14 mouse cellular contexts compared by ENCODE assay signal in genomic region chr11:113782006-113782405, GRCm38 (mm10). TPM values are rescaled to one million over a fixed set of nuclear protein-coding genes. Genes with fewer than 3 reads are reported as not detected.
DNase-seq lines count a peak whose midpoint lies in the region; ATAC-seq and TF ChIP-seq lines count a peak whose summit lies in the region.
"Had no signal": no experiment of that assay in that cellular context is flagged by ENCODE, and none has a peak within 500 bp of the region (broad histone marks: within the 10 kb centered on the region; RNA-seq: fewer than 3 reads in every experiment).

No protein-coding gene starts in this region.

- DNase-seq in layer of hippocampus, adult 11-12 months (ENCODE audit: low spot score) = peak; percentile 35
- DNase-seq in layer of hippocampus, adult 9-11 months = no peak
- DNase-seq in brain, adult 2 months (ENCODE audit: low read depth, low spot score) = peak; percentile 42
- no peak for DNase-seq in embryonic facial prominence, embryonic 14.5 days (ENCODE audit: low spot score)
- no peak for DNase-seq in kidney, postnatal 14 days
- DNase-seq in left cerebral cortex, adult 2 months (ENCODE audit: extremely low spot score in 1 of 2, low spot score in 2 of 2) = no peak
- DNase-seq in right cerebral cortex, postnatal 10 days (ENCODE audit: low spot score in 2 of 2) = no peak
- DNase-seq: heart, adult 11 months; heart, postnatal 36 days; layer of hippocampus, postnatal 36 days; right cerebral cortex, postnatal 25 days had no signal

- peak overlapping the region; percentile 58 for H3K27ac ChIP-seq in embryonic facial prominence, embryonic 14.5 days (replicated peaks; ENCODE audit: low read depth, low read length)
- 0 out of 2 replicates have a peak overlapping the region, but pooled peaks have one; percentile 1 for H3K27ac ChIP-seq in hindbrain, embryonic 15.5 days (replicated peaks)
- H3K27ac ChIP-seq in left cerebral cortex, adult 2 months = no peak overlapping the region
- H3K27ac ChIP-seq: liver, embryonic 12.5 days; stomach, embryonic 15.5 days had no signal

- H3K36me3 ChIP-seq in embryonic facial prominence, embryonic 14.5 days (ENCODE audit: control insufficient read depth, insufficient read depth, low read length) = no peaks in the 10 kb centered on the region
- H3K36me3 ChIP-seq in hindbrain, embryonic 15.5 days = no peaks in the 10 kb centered on the region
- H3K36me3 ChIP-seq: liver, embryonic 12.5 days; stomach, embryonic 15.5 days had no signal

- ATAC-seq in embryonic facial prominence, embryonic 14.5 days (ENCODE audit: low read depth) = no peak
- no peak for ATAC-seq in hindbrain, embryonic 15.5 days (ENCODE audit: low FRiP score, low read depth)
- ATAC-seq: liver, embryonic 12.5 days had no signal

- no peaks in the 10 kb centered on the region for H3K9me3 ChIP-seq in embryonic facial prominence, embryonic 14.5 days (ENCODE audit: control insufficient read depth, low read length)
- H3K9me3 ChIP-seq in hindbrain, embryonic 15.5 days = no peaks in the 10 kb centered on the region
- H3K9me3 ChIP-seq: liver, embryonic 12.5 days; stomach, embryonic 15.5 days had no signal

- no peak overlapping the region for H3K9ac ChIP-seq in embryonic facial prominence, embryonic 14.5 days (ENCODE audit: low read depth, low read length)
- H3K9ac ChIP-seq in hindbrain, embryonic 15.5 days = no peak overlapping the region
- H3K9ac ChIP-seq: liver, embryonic 12.5 days; stomach, embryonic 15.5 days had no signal

- intact Hi-C loops in left cerebral cortex, adult 2 months (cut with DNase I) = no loop called here

- no peak for TF ChIP-seq CTCF in left cerebral cortex, adult 2 months (IDR thresholded peaks at IDR 0.05)

- no peak overlapping the region for H3K4me3 ChIP-seq in embryonic facial prominence, embryonic 14.5 days (ENCODE audit: low read depth, low read length)
- H3K4me3 ChIP-seq in hindbrain, embryonic 15.5 days = no peak overlapping the region
- H3K4me3 ChIP-seq in left cerebral cortex, adult 2 months = no peak overlapping the region
- H3K4me3 ChIP-seq: liver, embryonic 12.5 days; stomach, embryonic 15.5 days had no signal

- 23% methylated on average over 2 of the region's 2 CpGs for WGBS in embryonic facial prominence, embryonic 14.5 days
- 40% methylated on average over 2 of the region's 2 CpGs for WGBS in hindbrain, embryonic 15.5 days

- no peaks in the 10 kb centered on the region for H3K27me3 ChIP-seq in embryonic facial prominence, embryonic 14.5 days (replicated peaks; ENCODE audit: control insufficient read depth, insufficient read depth, low read length)
- no peaks in the 10 kb centered on the region for H3K27me3 ChIP-seq in hindbrain, embryonic 15.5 days
- H3K27me3 ChIP-seq: stomach, embryonic 15.5 days had no signal

- no peak overlapping the region for H3K4me2 ChIP-seq in embryonic facial prominence, embryonic 14.5 days (ENCODE audit: low read depth, low read length)
- no peak overlapping the region for H3K4me2 ChIP-seq in hindbrain, embryonic 15.5 days
- H3K4me2 ChIP-seq: liver, embryonic 12.5 days; stomach, embryonic 15.5 days had no signal

- H3K4me1 ChIP-seq in embryonic facial prominence, embryonic 14.5 days (ENCODE audit: control insufficient read depth, insufficient read depth, low read length) = peaks cover 41% of the 10 kb centered on the region
- H3K4me1 ChIP-seq in hindbrain, embryonic 15.5 days (replicated peaks) = peaks cover 41% of the 10 kb centered on the region

RNA-seq across cellular contexts. Expression of gene Cdc42ep4, which starts 30.3 kb away (rescaled TPM):
- 39.3 and 51.0 TPM in 2 replicates for polyA plus RNA-seq in embryonic facial prominence, embryonic 14.5 days (2014; fragmentation: Nextera tagmentation; extraction: Ambion mirVana)
- polyA plus RNA-seq in hindbrain, embryonic 15.5 days (2015; fragmentation: Nextera tagmentation; extraction: Ambion mirVana) = 67.5 and 71.7 TPM in 2 replicates
- total RNA-seq in left cerebral cortex, adult 2 months (2021) = 10 to 100 TPM; 25.6 to 28.8 TPM

Comparison
In these comparisons a context has a peak if more than half of its experiments do, and no peak if none do; other contexts are left out.
1. DNase-seq: peak in layer of hippocampus, adult 11-12 months (single experiment) and brain, adult 2 months (single experiment); none in layer of hippocampus, adult 9-11 months (single experiment), embryonic facial prominence, embryonic 14.5 days (single experiment), kidney, postnatal 14 days (single experiment), left cerebral cortex, adult 2 months (0 of 2) and right cerebral cortex, postnatal 10 days (0 of 2).